Mouse (Mus musculus) spleen, adult 2 months (tissue): ENCODE measurements around the gene Fbxw9.

Source experiments
- CTCF ChIP-seq: fragments of 200-500 bp; IDR thresholded peaks from 2 replicates; pipeline ENCODE4 v1.5.1; 2011; ENCODE audit warnings: mild to moderate bottlenecking, inconsistent platforms; ENCODE audit not compliant: insufficient read depth, insufficient read length, insufficient replicate concordance; ENCODE audit errors: extremely low read depth
- POLR2A ChIP-seq: fragments of 200-500 bp; IDR thresholded peaks from 2 replicates; pipeline ENCODE4 v1.6.1; 2011; ENCODE audit warnings: low read depth, low read length, inconsistent platforms

DNA sequence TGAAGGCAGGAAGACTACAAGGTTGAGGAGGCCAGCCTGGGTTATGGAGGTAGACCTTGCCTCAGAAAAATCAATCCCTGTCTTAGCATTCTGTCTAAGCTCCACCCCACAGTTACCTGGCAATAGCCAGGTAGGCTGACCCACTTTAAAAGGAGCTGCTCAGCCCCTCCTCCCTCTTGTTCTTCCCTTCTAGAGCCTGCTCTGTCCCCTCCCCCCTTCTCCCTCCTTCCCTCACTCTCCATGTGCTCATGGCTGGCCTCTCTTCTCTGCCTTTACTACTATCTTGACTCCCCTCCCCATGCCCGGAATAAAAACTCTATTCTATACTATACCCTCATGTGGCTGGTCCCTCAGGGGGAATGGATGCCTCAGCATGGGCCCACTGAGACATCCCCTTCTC, 26.0 kb upstream of the Fbxw9 start:
- no peak for TF ChIP-seq CTCF
- TF ChIP-seq POLR2A, result no peak
